Mouse (Mus musculus) myocyte (in vitro differentiated cells): ENCODE measurements at regions not wholly inside any gene's neighbourhood (a gene's known extent, or its start where the extent isn't known, plus 50 kb on each side); places are given as distances from the start of the nearest gene placed in this dataset.

ENCODE experiments used
- E2F4 ChIP-seq: IDR thresholded peaks from one replicate; pipeline ENCODE4 v1.6.1; 2011; ENCODE audit warnings: mild to moderate bottlenecking, control low read depth, moderate library complexity; ENCODE audit not compliant: insufficient read depth
- MAX ChIP-seq: IDR thresholded peaks from one replicate; pipeline ENCODE4 v1.6.1; 2011; ENCODE audit warnings: low read depth, mild to moderate bottlenecking, control low read depth
- MYOD1 ChIP-seq, 3 experiments: IDR thresholded peaks; one replicate each; pipeline ENCODE4 v1.6.1; 2011; ENCODE audit warnings: control low read depth in 2 of 3, low read depth in 2 of 3, mild to moderate bottlenecking in 2 of 3, moderate library complexity in 1 of 3; ENCODE audit not compliant: insufficient read length in 2 of 3, control insufficient read depth in 1 of 3
- MYOG ChIP-seq, 3 experiments: IDR thresholded peaks; one replicate each; pipeline ENCODE4 v1.6.1; 2011; ENCODE audit warnings: control low read depth in 2 of 3, low read depth in 2 of 3, mild to moderate bottlenecking in 2 of 3; ENCODE audit not compliant: insufficient read length in 2 of 3, control insufficient read depth in 1 of 3, insufficient read depth in 1 of 3
- POLR2A ChIP-seq: IDR thresholded peaks from one replicate; pipeline ENCODE4 v1.6.1; 2011; ENCODE audit warnings: low read depth, mild to moderate bottlenecking, control low read depth, moderate library complexity; ENCODE audit not compliant: insufficient read length
- POLR2AphosphoS2 ChIP-seq: IDR thresholded peaks from one replicate; pipeline ENCODE4 v1.6.1; 2011; ENCODE audit warnings: low read depth, control low read depth; ENCODE audit not compliant: insufficient read length
- REST ChIP-seq: IDR thresholded peaks from one replicate; pipeline ENCODE4 v1.6.1; 2011; ENCODE audit warnings: mild to moderate bottlenecking, control low read depth, moderate library complexity; ENCODE audit not compliant: insufficient read depth, insufficient read length
- USF1 ChIP-seq: IDR thresholded peaks from one replicate; pipeline ENCODE4 v1.6.1; 2011; ENCODE audit warnings: low read depth, mild to moderate bottlenecking, control low read depth, moderate library complexity

GRCm38 (mm10) chr3:143713183-143713582, 491.8 kb downstream of the Lmo4 start:
- TF ChIP-seq MYOG (IDR thresholded peaks at IDR 0.05; ENCODE audit: control insufficient read depth in 1 of 3, insufficient read depth in 1 of 3, insufficient read length in 2 of 3, low read depth in 2 of 3) = no peak
- no peak for TF ChIP-seq POLR2A
- TF ChIP-seq MYOD1 (IDR thresholded peaks at IDR 0.05; ENCODE audit: control insufficient read depth in 1 of 3, insufficient read length in 2 of 3, low read depth in 2 of 3) = peak in 2 of 3 experiments; percentile 47 to 77
- no peak for TF ChIP-seq POLR2AphosphoS2
- TF ChIP-seq REST = no peak
- no peak for TF ChIP-seq E2F4
- no peak for TF ChIP-seq USF1
- TF ChIP-seq MAX = no peak
